Mouse (Mus musculus): ENCODE measurements around the gene Mfsd6l.

The Mfsd6l gene

DNA sequence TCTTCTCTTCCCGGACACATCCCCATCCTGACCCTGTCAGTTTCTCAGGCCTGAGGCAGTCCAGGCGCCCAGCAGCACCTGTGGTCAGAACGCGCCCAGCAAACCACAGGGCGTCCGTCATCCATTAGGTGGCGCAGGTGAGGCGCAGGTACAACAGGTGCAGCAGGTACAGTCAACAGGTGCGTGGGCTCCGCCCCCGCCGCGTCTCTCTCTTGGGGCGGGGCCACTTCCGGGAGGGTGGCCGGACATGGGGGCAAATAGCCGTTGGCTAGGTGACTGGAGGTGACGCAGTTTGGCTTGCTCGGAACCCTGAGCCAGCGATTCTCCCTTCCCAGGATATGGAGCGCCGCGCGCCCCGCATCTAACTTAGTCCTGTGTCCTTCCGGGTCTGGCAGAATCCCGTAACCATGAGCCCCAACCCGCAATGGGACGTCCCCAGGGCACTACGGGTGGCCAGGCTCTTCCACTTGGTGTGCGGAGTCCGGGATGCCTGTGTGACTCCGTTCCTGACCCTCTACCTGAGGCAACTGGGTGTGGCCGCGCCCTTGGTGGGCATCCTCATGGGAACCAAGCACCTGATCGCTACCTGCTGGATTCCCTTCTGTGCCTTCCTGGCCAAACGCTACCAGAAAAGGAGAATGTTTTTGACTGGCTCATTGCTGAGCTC is at the start of gene Mfsd6l:
Gene Mfsd6l (plus strand): TSS at position 269 of the 667 bp plus-strand sequence.
- DNase-seq, result no peak

DNA sequence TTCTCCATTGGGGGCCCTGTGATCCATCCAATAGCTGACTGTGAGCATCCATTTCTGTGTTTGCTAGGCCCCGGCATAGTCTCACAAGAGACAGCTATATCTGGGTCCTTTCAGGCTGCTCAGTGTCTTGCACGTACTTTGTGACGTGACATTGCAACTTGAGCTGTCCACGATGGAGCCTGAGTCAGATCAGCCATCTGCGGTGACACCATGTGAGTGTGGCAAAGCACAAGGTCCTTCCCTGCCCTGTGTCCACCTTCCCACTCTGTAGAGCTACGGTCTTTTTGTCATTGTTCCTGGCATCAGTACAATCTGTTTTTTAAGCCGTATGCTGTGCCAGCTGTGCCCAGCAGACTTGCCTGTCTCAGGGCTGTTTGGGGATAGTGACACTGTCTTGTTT is 48.7 kb upstream of the Mfsd6l start:
- no peak for DNase-seq

DNA sequence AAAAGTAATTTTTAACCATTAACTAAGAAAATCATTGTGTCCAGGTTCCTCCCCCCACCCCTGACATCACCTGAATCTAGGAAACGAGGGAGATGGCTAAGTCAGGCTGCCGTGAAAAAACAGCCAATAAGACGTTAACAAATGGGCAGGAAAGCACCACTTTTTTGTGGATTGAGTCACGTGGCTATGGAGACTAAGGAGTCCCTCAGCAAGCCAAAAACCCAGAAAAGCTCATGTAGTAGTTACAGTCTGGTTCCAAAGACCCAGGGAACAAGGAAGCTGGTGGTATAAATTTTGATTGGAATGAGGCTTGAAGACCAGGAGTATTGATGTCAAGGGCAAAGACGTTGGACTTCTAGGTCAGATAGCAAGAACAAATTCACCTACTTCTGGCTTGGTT is 47.4 kb upstream of the Mfsd6l start:
- no peak for DNase-seq

DNA sequence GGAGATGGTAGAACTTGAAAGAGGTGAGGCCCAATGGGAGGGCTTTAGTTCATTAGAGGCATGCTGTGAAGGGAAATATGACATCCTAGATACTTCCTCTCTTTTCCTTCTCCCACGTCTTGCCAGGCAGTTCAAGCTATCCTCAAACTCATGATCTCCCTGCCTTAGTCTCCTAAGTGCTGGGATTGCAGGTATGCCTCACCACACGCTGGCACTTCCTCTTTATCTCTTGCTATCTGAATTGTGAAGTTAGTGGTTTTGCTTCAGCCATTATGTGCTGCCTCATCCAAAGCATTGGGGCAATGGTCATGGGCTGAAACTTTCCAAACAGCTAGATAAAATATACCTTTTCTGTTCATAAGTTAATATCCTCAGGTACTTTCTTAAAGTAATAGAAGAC is 46.8 kb upstream of the Mfsd6l start:
- DNase-seq, result no peak

DNA sequence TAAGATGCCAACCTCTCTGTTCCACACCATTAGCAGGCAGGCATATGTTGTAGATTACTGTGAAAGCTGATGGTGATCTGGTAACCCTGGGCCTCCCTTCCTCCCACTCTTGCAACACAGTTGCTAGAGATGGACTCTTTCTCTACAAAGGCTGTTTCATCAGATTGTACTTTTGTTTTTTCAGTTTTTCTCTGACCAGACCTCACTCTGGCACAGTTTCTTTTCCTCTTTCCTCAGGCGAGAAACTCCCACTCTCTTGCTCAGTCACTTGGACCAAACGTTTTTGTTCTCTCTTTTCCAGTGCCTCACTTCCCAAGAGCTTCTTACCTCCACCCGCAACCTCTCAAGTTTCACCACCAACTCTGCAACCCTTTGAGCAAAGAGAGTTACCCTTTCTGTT is 42.0 kb upstream of the Mfsd6l start:
- DNase-seq, result no peak

DNA sequence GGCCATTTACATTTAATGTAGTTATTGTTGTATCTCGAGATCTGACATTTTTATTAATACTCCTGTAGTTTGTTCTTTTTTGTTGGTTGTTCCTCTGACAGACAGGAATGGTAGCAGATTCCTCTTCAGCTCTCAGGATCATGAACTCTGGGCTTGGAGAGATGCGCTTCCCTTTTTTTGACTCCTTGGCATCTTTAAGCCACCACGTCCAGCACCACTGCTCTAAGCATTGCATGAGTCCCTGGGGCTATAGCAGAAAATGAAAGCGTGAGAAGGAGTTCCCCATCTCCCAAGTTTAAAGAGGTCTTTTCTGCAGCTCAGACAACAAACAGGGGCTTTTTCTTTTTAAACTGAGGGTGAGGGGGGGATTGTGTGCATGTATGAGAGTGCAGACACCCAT is 36.6 kb upstream of the Mfsd6l start:
- DNase-seq, result no peak

DNA sequence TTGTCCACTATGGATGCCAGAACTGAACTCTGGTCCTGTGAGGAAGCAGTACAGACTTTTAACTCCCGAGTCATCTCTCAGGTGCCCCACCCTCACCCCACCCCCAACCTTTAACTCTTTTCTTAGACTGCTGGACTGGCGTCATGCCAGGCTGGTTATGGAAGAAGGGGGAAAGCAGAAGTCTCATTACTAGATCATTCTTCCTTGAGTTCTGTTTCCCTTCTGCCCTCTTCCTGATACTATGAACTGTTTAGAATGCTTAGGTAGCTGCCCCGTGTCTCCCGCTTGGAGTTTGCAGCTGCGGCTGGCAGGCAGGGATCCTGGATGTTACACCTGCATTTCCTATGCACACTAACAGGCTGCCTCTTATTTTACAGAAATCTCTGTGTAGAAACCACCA is 36.2 kb upstream of the Mfsd6l start:
- DNase-seq, result no peak

DNA sequence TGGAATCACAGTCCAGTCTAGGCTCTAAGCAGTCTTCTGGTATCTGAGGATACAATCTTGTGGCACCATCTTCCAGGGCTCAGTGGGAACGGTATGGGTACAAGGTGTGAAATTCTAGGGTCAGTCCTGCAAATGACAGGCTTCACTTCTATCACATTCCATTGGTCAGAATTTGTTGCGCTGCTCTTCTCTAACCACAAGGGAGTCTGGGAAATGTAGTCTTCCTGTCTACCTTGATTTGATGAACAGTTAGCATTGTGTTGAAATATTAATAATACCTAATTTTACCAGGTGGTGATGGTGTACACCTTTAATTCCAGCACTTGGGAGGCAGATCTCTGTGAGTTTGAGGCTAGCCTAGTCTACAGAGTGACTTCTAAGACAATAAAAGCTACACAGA is 35.5 kb upstream of the Mfsd6l start:
- no peak for DNase-seq

DNA sequence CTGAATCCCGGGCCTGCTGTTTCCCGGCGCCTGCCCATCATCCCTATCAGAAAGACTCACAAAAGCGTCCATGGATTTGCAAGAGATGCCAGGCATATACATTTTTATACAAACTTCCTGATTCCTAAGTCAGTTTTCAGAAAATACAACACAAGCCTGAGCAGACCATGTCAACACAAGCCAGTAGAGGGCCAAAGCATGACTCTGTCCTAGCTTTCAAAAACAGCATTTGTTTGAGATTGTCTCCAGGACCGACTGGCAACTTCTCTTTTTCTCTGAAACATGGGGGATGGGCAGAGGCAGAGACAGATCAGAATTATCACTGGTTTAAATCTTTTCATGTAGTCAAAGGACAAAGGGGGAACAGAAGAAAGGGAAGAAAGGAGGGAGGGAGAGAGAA is 34.6 kb upstream of the Mfsd6l start:
- no peak for DNase-seq

DNA sequence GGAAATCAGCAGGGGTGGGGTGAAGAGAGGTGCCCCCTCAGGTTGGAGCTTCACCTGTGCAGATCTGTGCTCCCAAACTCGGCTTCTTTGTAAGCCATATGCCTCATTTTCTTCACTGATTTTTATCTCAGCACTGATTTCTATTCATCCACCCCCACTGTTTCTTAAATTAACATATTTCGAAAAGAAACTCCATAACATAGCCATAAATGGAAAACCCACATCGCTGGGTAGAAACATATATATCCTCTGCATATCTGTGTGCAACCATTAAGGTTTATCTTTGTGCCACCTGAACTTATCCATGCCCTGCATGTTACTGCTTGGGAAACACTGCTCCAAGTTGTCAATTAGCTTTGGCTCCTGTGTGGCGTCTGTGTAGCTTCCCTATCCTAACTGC is 29.5 kb upstream of the Mfsd6l start:
- no peak for DNase-seq

DNA sequence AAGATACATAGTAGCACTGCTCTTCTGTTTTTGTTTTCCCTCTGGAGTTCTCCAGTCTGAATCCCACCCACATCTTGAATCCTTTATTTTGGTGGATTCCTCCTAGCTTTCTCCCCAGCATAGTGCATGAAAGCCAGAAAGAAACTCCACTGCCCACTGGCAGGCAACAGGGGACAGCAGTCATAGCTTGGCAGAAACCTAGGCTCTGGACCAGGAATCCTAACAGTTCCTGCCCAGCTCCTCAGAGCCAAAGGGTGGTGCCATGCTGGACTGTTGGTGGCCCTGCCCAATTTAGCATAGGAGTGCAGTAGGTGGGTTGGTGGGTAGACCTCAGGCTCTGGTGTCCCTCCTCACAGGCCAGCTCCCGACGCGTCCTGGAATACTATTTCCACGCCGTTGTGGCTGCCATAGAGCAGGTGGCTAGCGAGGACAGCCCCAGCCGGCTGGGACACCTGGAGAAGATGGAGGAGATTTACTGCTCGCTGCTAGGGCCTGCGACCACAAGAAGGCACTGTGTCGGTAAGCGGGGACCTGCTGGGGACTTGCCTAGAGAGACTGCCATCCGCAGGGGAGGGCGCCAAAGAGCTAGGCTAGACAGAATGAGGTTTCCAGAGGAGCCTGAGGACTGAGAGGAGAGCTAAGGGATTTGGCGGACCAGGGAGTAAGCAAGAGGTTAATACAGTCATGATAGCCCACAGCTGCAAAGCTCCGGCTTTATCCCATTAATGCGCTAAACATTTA is 24.8 kb upstream of the Mfsd6l start:
- DNase-seq, result peak; percentile 75

DNA sequence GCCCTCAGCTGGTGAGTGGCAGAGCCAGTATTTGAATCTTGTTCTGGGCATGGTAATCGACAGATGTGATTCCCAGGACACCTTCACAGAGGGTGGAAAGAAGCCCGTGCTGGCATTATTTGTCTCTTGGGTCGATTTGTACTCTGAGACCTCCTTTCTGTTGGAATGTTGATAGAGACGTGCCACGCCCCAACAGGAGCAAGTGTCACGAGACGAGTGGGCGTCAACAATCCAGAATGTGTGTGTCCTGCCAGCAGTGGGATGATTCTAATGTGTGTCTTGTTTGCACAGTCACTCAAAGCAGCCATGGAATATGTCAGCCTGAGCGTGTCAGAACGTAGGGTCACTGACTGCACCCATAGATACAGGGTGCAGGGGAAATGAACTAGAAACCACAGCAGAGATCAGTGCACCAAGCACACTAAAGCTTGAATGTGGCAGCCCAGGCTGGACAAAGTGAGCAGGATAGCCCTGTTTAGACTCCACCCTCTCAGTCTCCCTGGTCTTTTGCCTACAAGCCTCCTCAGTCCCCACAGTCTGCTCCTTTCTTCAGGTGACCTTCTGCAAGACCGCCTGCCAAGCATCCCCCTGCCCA is 23.9 kb upstream of the Mfsd6l start:
- DNase-seq, result no peak

DNA sequence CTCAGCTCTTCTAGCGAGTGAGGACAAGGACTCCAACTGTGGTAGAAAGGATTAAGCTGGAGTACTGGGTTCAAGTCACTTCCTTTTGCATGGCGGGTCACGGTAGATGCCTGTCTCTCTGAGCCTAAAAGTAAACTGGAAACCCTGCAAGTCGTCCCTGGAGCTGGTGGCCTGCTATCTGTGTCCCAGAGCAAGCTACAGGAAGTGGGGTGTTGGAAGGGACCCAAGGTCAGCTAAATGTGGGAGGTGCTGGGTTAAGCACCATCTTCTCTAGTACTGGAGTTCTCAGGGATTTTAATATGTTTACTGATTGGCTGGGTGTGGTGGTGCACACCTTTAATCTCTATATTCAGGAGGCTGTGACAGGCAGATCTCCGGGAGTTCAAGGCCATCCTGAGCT is 23.2 kb upstream of the Mfsd6l start:
- no peak for DNase-seq

DNA sequence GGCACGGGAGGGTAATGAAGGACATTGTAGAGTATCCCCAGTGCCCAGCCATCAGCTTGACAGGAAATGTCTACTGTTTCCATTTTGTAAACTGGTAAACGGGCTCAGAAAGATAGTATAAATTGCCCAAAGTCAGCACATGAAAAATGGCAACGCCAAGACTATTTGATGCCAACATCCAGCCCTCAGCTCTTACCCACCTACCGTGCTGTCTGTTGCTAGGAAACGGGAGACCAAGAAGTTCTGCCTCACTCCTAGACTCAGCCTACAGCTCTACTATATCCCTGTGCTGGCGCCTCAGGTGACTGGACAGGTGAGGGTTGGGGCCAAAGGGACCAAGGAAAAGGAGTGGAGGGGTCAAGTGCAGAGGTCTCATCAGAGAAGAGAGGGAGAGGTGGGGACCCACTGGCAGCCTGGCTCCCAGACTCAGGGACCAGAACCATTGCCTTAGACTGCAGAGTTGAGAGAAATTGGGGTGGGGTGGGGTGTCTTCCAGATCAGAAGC is 22.0 kb upstream of the Mfsd6l start:
- DNase-seq, result no peak

DNA sequence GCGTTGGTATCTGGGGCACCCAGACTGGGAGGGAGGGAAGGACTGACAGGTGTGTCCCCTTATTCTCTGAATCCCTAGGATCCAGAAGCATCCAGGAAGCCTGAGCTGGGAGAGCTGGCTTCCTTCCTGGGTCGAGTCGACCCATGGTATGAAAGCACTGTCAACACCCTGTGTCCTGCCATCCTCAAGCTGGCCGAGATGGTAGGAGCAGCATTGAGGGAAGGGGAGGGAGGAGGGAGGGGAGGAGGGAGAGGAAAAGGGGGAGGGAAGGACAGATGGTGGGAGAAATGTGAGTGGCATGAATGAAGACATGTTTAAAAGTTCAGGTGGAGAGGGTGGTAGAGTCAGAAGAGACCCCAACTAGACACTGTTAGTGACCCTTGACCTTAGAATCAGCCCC is 20.0 kb upstream of the Mfsd6l start:
- DNase-seq, result no peak

DNA sequence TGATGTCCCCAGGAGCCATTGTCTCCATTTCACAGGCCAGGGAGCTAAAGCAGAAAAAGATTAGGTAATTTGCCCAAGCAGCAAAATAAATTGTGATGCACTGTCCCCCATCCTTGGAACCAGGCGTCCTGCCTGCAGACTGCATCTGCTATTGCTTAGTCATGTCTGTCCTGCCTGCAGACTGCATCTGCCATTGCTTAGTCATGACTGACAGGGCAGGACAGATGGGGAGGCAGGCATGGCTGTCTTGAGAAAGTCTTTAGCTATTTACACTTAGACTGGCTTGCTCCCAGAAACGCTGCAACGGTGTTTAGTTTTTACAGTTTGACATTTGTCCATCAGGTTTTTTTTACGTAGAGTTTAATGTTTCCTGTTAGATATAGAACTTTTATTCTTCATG is 19.5 kb upstream of the Mfsd6l start:
- no peak for DNase-seq

DNA sequence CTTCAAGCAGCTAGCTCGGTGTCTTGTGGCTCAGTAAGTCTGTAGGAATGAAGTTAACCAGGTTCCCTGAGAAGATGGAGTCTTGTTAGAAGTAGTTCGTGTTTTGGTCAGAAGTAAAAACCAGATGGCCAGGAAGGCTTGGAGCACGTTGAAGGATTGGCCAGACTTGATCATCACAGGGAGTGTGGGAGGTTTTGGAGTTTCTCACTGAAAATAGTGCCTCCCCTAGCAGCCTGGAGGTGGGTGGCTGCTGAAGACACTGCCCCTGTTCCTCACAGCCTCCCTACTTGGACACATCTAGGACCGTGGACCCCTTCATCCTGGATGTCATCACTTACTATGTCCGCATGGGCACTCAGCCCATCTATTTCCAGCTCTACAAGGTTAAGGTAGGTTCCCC is 16.4 kb upstream of the Mfsd6l start:
- DNase-seq, result no peak

DNA sequence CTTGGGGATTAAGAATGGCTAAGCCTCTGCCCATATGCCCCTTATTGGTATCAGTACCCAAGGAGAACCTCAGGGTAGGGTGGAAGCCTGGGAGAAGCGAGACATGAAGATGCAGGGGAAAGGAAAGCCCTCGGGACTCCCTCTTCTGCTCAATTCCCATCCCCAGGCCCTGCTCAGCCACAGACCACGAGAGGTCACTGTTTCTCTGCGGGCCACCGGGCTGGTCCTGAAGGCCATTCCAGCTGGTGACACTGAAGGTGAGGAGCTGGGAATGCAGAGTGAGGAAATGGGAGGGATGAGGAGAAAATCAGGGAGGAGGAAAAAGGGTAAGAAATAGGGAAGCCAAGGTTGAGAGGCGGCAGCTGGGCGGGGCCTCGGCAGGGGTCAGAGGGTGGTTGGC is 11.4 kb upstream of the Mfsd6l start:
- DNase-seq, result no peak

DNA sequence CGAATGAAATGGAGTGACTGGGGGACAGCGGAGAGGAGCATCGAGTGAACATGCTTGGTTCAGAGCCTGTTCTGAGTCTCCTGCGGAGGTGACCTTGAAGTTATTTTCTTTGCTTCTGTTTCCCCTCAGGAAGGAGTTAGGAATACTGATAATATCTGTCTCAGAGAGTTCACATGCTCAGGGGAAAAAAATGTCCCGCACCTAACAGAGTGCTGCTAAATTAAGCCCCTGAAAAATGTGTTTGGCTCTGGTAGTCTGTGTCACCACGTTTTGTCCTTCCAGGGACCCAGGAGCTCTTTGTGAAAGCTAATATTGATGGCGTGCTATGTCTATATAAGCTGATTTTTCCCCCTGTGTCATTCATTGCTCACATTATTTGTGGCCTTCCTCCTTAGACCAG is 10.8 kb upstream of the Mfsd6l start:
- DNase-seq, result no peak

DNA sequence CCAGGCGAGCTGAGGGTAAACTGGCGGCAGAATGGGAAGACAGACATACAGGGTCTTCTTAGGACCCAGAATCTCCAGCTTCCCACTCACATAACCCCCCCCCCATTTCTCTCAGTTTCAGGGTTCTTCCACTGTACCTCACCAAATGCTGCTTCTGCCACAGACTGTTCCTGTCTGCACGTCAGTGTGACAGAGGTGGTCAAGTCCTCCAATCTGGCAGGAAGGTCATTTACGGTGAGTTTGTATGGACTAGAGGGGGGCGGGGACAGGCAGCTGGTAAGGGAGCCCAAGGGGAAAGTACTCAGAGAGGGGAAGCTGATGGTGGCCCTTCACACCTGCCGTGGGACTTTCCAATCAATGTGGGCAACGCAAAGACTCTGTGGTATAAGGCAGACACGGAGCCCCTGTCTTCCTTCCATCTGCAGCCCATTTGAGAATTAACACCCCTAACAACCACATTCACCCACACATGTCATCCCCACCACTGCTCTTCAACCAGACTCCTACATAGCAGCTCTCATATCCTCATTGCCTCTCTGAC is 10.2 kb upstream of the Mfsd6l start:
- DNase-seq, result no peak

DNA sequence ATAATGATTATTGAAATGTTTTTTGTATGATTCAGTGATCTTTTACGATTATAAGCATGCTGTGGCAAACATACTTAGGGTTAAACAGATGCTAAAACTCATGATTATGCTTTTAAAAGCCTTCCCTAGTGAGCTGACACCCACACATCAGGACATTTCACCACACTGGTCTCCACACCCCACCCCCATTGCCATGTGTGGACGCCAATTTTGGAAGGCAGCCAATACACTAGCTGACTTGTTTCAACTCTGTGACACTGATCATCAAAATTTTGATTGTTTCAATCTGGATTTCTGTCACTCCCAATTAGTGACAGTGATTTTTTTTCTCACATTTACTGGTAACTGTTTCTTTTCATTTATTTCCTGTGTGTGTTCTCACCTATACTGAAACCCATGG is 8.5 kb upstream of the Mfsd6l start:
- no peak for DNase-seq

DNA sequence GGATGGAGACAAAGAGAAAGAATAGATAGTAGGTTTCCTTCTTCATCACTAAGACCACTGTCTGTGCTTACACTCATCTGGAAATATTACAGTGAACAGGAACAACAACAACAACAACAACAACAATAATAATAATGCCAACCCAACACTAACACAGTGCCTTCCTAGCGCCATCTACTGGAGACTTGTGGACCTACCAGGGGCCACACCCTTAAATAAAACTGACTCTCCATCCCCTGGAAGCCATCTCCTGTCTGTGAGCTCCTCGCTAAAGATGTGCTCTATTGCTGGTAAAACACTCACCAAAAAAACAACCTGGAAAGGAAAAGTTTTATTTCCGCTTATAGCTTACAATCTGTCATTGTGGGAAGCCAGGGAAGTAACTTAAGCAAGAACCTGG is 6.4 kb upstream of the Mfsd6l start:
- peak; percentile 28 for DNase-seq

DNA sequence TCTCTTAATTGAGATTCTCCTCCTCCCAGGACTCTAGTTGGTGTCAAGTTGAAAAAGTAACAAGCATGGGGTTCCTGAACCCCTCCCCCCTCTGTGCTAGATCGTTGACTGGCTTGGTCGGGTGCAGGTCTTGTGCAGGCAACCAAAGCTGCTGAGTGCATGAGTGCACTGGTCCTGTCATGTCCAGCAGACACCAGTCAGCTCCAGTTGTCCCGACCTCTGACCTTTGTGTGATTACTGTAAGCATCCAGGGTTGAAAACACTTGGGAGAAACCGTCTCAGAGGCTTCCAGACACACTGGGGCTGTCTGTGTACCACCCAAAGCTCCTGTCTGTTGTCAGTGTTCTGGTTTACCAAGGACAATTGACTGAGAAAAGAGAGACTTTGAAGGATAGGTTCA is 5.6 kb upstream of the Mfsd6l start:
- no peak for DNase-seq

DNA sequence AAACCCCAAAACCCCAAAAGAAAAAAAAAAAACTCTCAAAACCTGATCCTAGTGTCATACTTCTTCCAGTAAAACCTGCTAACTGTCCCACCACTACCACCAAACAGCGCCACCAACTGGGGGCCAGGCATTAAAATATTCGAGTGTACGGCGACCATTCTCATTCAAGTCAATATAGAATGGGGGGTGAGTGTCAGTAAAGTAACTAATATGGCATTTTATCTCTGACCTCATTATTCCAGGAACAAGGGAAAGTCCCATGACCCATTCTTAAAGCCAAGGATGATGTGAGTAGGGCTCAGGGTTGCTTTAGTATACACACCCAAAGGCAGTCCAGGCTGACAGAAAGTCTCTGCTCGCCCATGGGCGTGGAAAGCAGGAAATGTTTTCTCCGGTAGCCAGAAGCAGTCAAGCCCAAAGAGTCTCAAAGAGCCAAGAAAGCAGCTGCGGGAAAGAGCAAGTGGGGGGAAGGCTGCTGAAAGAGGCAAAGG is 2.0 kb upstream of the Mfsd6l start:
- peak; percentile 69 for DNase-seq
